Mouse (Mus musculus) heart, embryonic 11.5 days (tissue): ENCODE measurements at regions not wholly inside any gene's neighbourhood (a gene's known extent, or its start where the extent isn't known, plus 50 kb on each side); places are given as distances from the start of the nearest gene placed in this dataset.
"Not testable (repeated sequence)": the region's sequence is repeated elsewhere in the genome, so short reads cannot be mapped to it uniquely, and the experiment has no call there.

Source experiments
- ATAC-seq: fragments of 200-750 bp; cut with Nextera tagmentation; replicated peaks from 2 replicates; pipeline ENCODE4 v1.8.0; 2017; ENCODE audit warnings: moderate library complexity; ENCODE audit not compliant: insufficient number of reproducible peaks, low FRiP score, low TSS enrichment
- H3K27ac ChIP-seq: fragments of 300-500 bp; sonication (generic); 2 replicates; pipeline ENCODE4 v1.5.1; 2014; ENCODE audit warnings: mild to moderate bottlenecking, low read depth, low read length
- H3K27me3 ChIP-seq: fragments of 300-500 bp; sonication (generic); 2 replicates; pipeline ENCODE4 v1.6.1; 2014; ENCODE audit warnings: mild to moderate bottlenecking, low read length, mixed read lengths; ENCODE audit not compliant: control insufficient read depth, insufficient read depth
- H3K36me3 ChIP-seq: fragments of 300-500 bp; sonication (generic); 2 replicates; pipeline ENCODE4 v1.6.1; 2014; ENCODE audit warnings: mild to moderate bottlenecking, low read length, moderate library complexity, mixed read lengths; ENCODE audit not compliant: control insufficient read depth, insufficient read depth
- H3K4me1 ChIP-seq: fragments of 300-500 bp; sonication (generic); 2 replicates; pipeline ENCODE4 v1.6.1; 2014; ENCODE audit warnings: low read length; ENCODE audit not compliant: control insufficient read depth, insufficient read depth
- H3K4me2 ChIP-seq: fragments of 300-500 bp; sonication (generic); 2 replicates; pipeline ENCODE4 v1.6.1; 2014; ENCODE audit warnings: mild to moderate bottlenecking, moderate library complexity
- H3K4me3 ChIP-seq: fragments of 300-500 bp; sonication (generic); 2 replicates; pipeline ENCODE4 v1.5.1; 2014; ENCODE audit warnings: low read depth, low read length
- H3K9ac ChIP-seq: fragments of 300-500 bp; sonication (generic); 2 replicates; pipeline ENCODE4 v1.6.1; 2014; ENCODE audit warnings: mild to moderate bottlenecking, low read depth, low read length, moderate library complexity
- H3K9me3 ChIP-seq: fragments of 300-500 bp; sonication (generic); replicated peaks from 2 replicates; pipeline ENCODE4 v1.6.1; 2016; ENCODE audit warnings: low read length; ENCODE audit not compliant: control insufficient read depth
- WGBS: fragments of 180-500 bp; shearing (Covaris S2); extraction: QIAGEN DNeasy Blood & Tissue Kit; methylation state at CpG from one replicate; pipeline ENCODE4 v1.1.7; 2014; ENCODE audit not compliant: insufficient replicate concordance; 5-methylcytosine and 5-hydroxymethylcytosine counted together

DNA sequence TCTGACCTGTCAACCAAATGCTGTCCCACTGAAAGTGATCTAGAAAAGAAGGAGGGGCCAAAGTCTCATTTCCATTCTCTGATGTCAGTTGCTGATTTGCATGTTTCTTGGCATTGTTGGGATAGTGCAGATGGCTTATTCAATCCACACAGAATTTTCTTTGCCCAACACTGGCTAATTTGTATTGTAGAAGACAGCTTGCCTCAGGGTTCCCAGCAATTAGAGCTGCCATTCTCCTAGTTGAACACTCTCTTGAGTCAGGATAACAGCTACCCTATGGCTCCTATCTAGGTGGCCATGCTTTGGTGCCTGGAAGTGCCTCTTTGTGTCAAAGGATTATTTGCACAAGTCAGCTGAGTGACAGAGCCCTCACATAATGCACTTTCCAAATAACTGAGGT lies 569.0 kb downstream of the Lrriq3 start:
- no peak for ATAC-seq
- Histone ChIP-seq H3K27me3 (no peaks in the 10 kb centered on the region), H3K36me3 (no peaks in the 10 kb centered on the region), H3K4me2 (no peak overlapping the region), H3K27ac (no peak overlapping the region), H3K9me3 (no peaks in the 10 kb centered on the region), H3K4me3 (no peak overlapping the region), H3K9ac (no peak overlapping the region), H3K4me1 (no peaks in the 10 kb centered on the region)

DNA sequence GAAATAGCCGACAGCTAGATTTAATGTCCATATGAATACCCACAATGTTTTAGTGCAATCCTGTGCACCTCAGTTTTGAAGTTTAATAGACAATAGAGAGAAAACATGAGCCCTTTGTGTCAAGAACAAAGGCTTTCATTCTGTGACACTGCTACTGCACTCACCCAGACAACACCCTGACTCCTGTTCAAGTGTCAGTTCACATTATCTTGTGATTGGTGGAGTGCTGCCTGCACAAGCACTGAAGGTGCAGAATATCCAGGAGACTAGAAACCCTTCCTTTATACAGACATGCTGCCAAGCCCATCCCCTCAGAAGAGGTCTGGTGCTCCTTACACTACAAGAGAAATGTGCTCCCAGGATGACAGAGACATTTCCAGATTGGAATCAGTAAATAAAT lies 579.3 kb downstream of the Lrriq3 start:
- Histone ChIP-seq H3K9me3 (no peaks in the 10 kb centered on the region), H3K9ac (no peak overlapping the region), H3K27ac (no peak overlapping the region), H3K4me2 (no peak overlapping the region), H3K4me1 (no peaks in the 10 kb centered on the region), H3K4me3 (no peak overlapping the region), H3K36me3 (no peaks in the 10 kb centered on the region), H3K27me3 (no peaks in the 10 kb centered on the region)
- ATAC-seq, result no peak
- WGBS, result 81% methylated on average over 1 of the region's 1 CpGs

- WGBS, result 80% methylated on average over 4 of the region's 4 CpGs
- no peak for ATAC-seq
- Histone ChIP-seq H3K4me3 (no peak overlapping the region), H3K9ac (no peak overlapping the region), H3K27me3 (no peaks in the 10 kb centered on the region), H3K36me3 (no peaks in the 10 kb centered on the region), H3K4me1 (no peaks in the 10 kb centered on the region), H3K9me3 (no peaks in the 10 kb centered on the region), H3K27ac (no peak overlapping the region), H3K4me2 (no peak overlapping the region)
Observed at GRCm38 (mm10) chr3:155680200-155680599, 587.0 kb downstream of the Lrriq3 start.

DNA sequence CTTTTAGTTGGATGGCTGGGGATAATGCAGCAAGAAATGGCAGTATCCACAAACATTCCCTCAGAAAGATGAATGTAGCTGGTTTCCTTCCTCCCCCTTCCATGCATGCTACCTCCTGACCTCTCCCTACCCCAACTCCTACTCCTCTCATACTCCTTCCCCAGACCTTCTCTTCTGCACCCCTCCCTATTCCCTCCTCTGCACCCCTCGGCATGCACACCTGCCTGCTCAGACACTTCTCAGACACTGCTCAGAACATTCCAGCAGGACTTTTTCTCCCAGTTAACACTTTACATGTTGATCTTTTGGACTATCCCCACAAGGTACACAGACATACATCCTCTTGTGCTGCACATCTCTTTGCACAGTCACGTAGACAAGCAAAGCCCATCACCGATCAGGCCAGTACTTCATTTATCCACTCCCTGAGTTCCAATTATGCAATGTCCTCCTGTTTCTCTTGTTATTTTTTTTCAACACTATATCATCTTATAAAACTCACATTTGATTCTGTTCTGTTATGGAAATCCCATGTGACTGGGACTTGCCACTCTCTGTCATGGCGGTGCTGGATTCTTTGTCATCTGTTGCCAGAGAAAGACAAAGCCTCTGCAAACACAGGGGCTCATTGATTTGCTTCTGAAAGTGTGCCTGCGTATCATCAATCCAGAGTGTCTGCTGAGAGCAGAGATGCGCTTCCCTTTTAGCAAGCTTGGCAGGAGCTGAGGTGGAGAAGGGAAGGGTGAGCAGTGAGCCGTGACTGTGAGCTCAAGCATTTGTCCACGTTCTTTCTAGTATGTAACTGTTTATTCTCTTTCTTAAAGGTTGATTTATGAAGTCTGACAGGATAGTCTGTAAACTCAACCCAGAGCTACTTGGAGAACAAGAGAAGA lies 589.9 kb downstream of the Lrriq3 start:
- whole genome bisulfite sequencing, result 64% methylated on average over 8 of the region's 8 CpGs
- no peak overlapping the region for H3K4me3 ChIP-seq
- H3K36me3 ChIP-seq, result no peaks in the 10 kb centered on the region

DNA sequence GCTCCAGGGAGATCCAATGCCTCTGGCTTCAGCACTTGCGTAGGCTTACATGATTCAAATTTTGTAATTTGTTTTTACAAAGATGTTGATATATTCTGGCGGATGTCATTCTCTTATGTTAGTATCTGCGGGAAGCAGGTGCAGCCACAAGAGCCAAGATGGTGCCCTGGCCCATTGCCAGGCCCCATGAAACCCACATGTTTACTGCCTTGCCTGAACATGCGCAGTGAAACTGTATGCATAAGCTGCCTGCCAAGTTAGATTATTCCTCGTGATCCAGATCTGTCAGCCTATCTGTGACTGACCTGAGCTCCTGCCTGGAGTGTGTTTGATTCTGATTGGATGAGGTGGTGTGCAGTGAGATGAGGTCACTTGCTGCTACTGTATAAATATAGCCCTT lies 595.1 kb downstream of the Lrriq3 start:
- H3K4me1 ChIP-seq, result no peaks in the 10 kb centered on the region
- no peak overlapping the region for H3K4me3 ChIP-seq
- ATAC-seq, result no peak
- WGBS, result 83% methylated on average over 5 of the region's 5 CpGs
- H3K9me3 ChIP-seq, result no peaks in the 10 kb centered on the region
- H3K36me3 ChIP-seq, result no peaks in the 10 kb centered on the region
- H3K9ac ChIP-seq, result no peak overlapping the region
- H3K27me3 ChIP-seq, result no peaks in the 10 kb centered on the region
- no peak overlapping the region for H3K4me2 ChIP-seq
- H3K27ac ChIP-seq, result no peak overlapping the region

More for the DNA sequence above, 589.9 kb downstream of the Lrriq3 start:
- Histone ChIP-seq H3K9ac (no peak overlapping the region), H3K9me3 (no peaks in the 10 kb centered on the region), H3K4me1 (no peaks in the 10 kb centered on the region), H3K4me2 (no peak overlapping the region), H3K27ac (no peak overlapping the region), H3K27me3 (no peaks in the 10 kb centered on the region)
- no peak for ATAC-seq

- no peak overlapping the region for H3K9ac ChIP-seq
- H3K4me1 ChIP-seq, result no peaks in the 10 kb centered on the region
- no peaks in the 10 kb centered on the region for H3K9me3 ChIP-seq
- H3K4me3 ChIP-seq, result no peak overlapping the region
- H3K27ac ChIP-seq, result no peak overlapping the region
- no peak overlapping the region for H3K4me2 ChIP-seq
- no peaks in the 10 kb centered on the region for H3K36me3 ChIP-seq
- WGBS, result 66% methylated on average over 5 of the region's 5 CpGs
- ATAC-seq, result no peak
- no peaks in the 10 kb centered on the region for H3K27me3 ChIP-seq
Observed at GRCm38 (mm10) chr3:155723011-155723510, 629.8 kb downstream of the Lrriq3 start.

DNA sequence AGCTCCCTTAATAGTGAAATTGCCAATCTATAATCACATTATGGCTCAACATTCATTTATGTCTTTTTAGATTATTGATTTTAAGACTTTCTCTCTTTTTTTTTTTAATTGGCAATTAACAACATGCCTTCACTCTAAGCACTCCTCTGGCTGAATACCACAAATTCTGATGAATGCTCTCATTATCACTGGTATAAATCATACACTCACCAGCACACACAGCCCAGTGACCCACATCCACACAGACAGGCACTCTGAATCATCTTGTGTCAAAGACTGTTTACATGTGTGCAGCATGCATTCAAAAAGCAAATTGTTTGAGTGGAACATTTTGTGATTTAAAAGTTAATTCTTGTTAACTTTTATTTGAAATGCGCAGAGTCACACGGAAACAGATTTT lies 649.2 kb downstream of the Lrriq3 start:
- ATAC-seq, result no peak
- 95% methylated on average over 2 of the region's 2 CpGs for whole genome bisulfite sequencing
- Histone ChIP-seq H3K4me3 (no peak overlapping the region), H3K36me3 (no peaks in the 10 kb centered on the region), H3K4me1 (no peaks in the 10 kb centered on the region), H3K27me3 (no peaks in the 10 kb centered on the region), H3K9me3 (no peaks in the 10 kb centered on the region), H3K27ac (no peak overlapping the region), H3K4me2 (no peak overlapping the region), H3K9ac (no peak overlapping the region)

- H3K27ac ChIP-seq, H3K4me3 ChIP-seq, H3K9ac ChIP-seq, ATAC-seq, H3K4me2 ChIP-seq, H3K9me3 ChIP-seq, H3K27me3 ChIP-seq, H3K36me3 ChIP-seq, H3K4me1 ChIP-seq: not testable (repeated sequence)
- WGBS, result 23% methylated on average over 1 of the region's 1 CpGs
Observed at GRCm38 (mm10) chr3:155746601-155747000, 653.4 kb downstream of the Lrriq3 start.

DNA sequence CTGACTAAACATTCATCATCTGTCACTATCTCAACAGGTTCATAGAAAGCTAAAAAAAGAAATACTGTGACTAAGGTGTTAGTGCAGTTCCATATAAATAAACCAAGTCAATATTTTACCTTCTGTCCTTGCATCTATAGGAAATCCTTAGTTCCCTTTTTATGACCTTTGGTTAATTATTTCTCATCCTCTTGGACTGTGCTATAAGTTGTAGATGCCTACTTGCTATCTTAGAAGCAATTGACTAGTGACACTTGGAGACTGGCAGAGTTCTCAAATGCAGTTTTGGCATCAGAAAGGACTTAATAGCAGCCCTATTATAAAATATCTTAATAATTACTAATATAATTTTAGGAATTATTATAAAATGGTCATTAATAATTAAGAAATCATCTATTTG lies 654.3 kb downstream of the Lrriq3 start:
- Histone ChIP-seq H3K4me1 (no peaks in the 10 kb centered on the region), H3K4me3 (no peak overlapping the region), H3K27ac (no peak overlapping the region), H3K9ac (no peak overlapping the region), H3K4me2 (no peak overlapping the region), H3K9me3 (no peaks in the 10 kb centered on the region), H3K36me3 (no peaks in the 10 kb centered on the region), H3K27me3 (no peaks in the 10 kb centered on the region)
- no peak for ATAC-seq
